Mouse (Mus musculus) liver, embryonic 13.5 days (tissue): ENCODE data around the gene Dnaaf2. TPM values are rescaled to one million over a fixed set of nuclear protein-coding genes. Genes with fewer than 3 reads are reported as not detected.
A peak's percentile ranks its signal among the peaks of the same experiment; 100 is the strongest.

ENCODE experiments used
- ATAC-seq: fragments of 200-750 bp; cut with Nextera tagmentation; 2 replicates; pipeline ENCODE4 v1.8.0; 2017; ENCODE audit warnings: low read depth, mild to moderate bottlenecking, moderate number of reproducible peaks, moderate library complexity
- DNase-seq: peaks from one replicate; pipeline ENCODE4 v3.0.0; 2022
- H3K27ac ChIP-seq: fragments of 300-500 bp; sonication (generic); 2 replicates; pipeline ENCODE4 v1.5.1; 2015; ENCODE audit warnings: moderate library complexity, mild to moderate bottlenecking, inconsistent platforms
- H3K27me3 ChIP-seq: fragments of 300-500 bp; sonication (generic); 2 replicates; pipeline ENCODE4 v1.6.1; 2015; ENCODE audit warnings: mild to moderate bottlenecking, inconsistent platforms
- H3K36me3 ChIP-seq: fragments of 300-500 bp; sonication (generic); 2 replicates; pipeline ENCODE4 v1.6.1; 2015; ENCODE audit warnings: mild to moderate bottlenecking, inconsistent platforms
- H3K4me1 ChIP-seq: fragments of 300-500 bp; sonication (generic); replicated peaks from 2 replicates; pipeline ENCODE4 v1.6.1; 2015; ENCODE audit warnings: inconsistent platforms
- H3K4me2 ChIP-seq: fragments of 300-500 bp; sonication (generic); 2 replicates; pipeline ENCODE4 v1.6.1; 2015; ENCODE audit warnings: inconsistent platforms, mild to moderate bottlenecking, moderate library complexity
- H3K4me3 ChIP-seq: fragments of 300-500 bp; sonication (generic); replicated peaks from 2 replicates; pipeline ENCODE4 v1.5.1; 2015; ENCODE audit warnings: mild to moderate bottlenecking, inconsistent platforms
- H3K9ac ChIP-seq: fragments of 300-500 bp; sonication (generic); 2 replicates; pipeline ENCODE4 v1.6.1; 2015; ENCODE audit warnings: mild to moderate bottlenecking, inconsistent platforms
- H3K9me3 ChIP-seq: fragments of 300-500 bp; sonication (generic); replicated peaks from 2 replicates; pipeline ENCODE4 v1.6.1; 2016; ENCODE audit warnings: inconsistent platforms
- WGBS: fragments of 180-500 bp; shearing (Covaris S2); methylation state at CpG from one replicate; pipeline ENCODE4 v1.1.7; 2015; ENCODE audit not compliant: insufficient replicate concordance; 5-methylcytosine and 5-hydroxymethylcytosine counted together
- polyA plus RNA-seq: library from polyadenylated mRNA; unstranded; fragments of >200 nt; fragmentation: Nextera tagmentation; extraction: Ambion mirVana; gene quantifications from 2 replicates; pipeline ENCODE4 v1.2.1, GENCODE M21; 2015

Dnaaf2 gene
- polyA plus RNA-seq, result 7.1 and 8.8 TPM in 2 replicates

- Histone ChIP-seq H3K27ac (peak within 1 kb of the TSS; percentile 88), H3K4me1 (peaks cover 36% of the 10 kb centered on the region), H3K9me3 (no peaks in the 10 kb centered on the region), H3K36me3 (peaks cover 39% of the 10 kb centered on the region), H3K4me3 (peak within 1 kb of the TSS; percentile 95), H3K4me2 (peak within 1 kb of the TSS; percentile 98), H3K27me3 (no peaks in the 10 kb centered on the region), H3K9ac (peak within 1 kb of the TSS; percentile 92)
- peak; percentile 68 for DNase-seq
- peak; percentile 42 for ATAC-seq
- WGBS, result under 1% methylated on average over 18 of the region's 18 CpGs
Measured at GRCm38 (mm10) chr12:69198164-69198535, at the start of gene Dnaaf2. Dnaaf2 (minus strand) TSS chr12:69198429.

- H3K4me3 ChIP-seq, result peak overlapping the region; percentile 72
- DNase-seq (peak; percentile 43), ATAC-seq (peak; percentile 81)
- H3K9ac ChIP-seq, result peak overlapping the region; percentile 80
- WGBS, result under 1% methylated on average over 64 of the region's 64 CpGs
- H3K9me3 ChIP-seq, result no peaks in the 10 kb centered on the region
- H3K4me2 ChIP-seq, result peak overlapping the region; percentile 94
- peaks cover 22% of the 10 kb centered on the region for H3K4me1 ChIP-seq
- peak overlapping the region; percentile 55 for H3K27ac ChIP-seq
- no peaks in the 10 kb centered on the region for H3K36me3 ChIP-seq
- no peaks in the 10 kb centered on the region for H3K27me3 ChIP-seq
Measured at GRCm38 (mm10) chr12:69241771-69242431, 43.7 kb upstream of the Dnaaf2 start.

GRCm38 (mm10) chr12:69241405-69241770 lies 43.2 kb upstream of the Dnaaf2 start:
- H3K27ac ChIP-seq, result peak overlapping the region; percentile 55
- ATAC-seq (no peak; the same call in 1 of the 2 replicates), DNase-seq (no peak)
- H3K4me1 ChIP-seq, result peaks cover 22% of the 10 kb centered on the region
- peak overlapping the region; percentile 94 for H3K4me2 ChIP-seq
- peak overlapping the region; percentile 72 for H3K4me3 ChIP-seq
- peak overlapping the region; percentile 80 for H3K9ac ChIP-seq
- H3K9me3 ChIP-seq, result no peaks in the 10 kb centered on the region
- no peaks in the 10 kb centered on the region for H3K27me3 ChIP-seq
- H3K36me3 ChIP-seq, result no peaks in the 10 kb centered on the region
- 3% methylated on average over 3 of the region's 3 CpGs for WGBS

- DNase-seq, result no peak
- peak within 1 kb of the TSS; percentile 72 for H3K4me3 ChIP-seq
- H3K4me1 ChIP-seq, result peaks cover 22% of the 10 kb centered on the region
- no peaks in the 10 kb centered on the region for H3K9me3 ChIP-seq
- no peak for ATAC-seq
- 47% methylated on average over 6 of the region's 6 CpGs for WGBS
- H3K9ac ChIP-seq, result peak within 1 kb of the TSS; percentile 80
- peak within 1 kb of the TSS; percentile 94 for H3K4me2 ChIP-seq
- H3K27ac ChIP-seq, result peak within 1 kb of the TSS; percentile 55
- H3K27me3 ChIP-seq, result no peaks in the 10 kb centered on the region
- no peaks in the 10 kb centered on the region for H3K36me3 ChIP-seq
Measured at GRCm38 (mm10) chr12:69240876-69241275, 42.6 kb upstream of the Dnaaf2 start, which contains the start of gene Klhdc1. Klhdc1 (plus strand) TSS chr12:69241176.

GRCm38 (mm10) chr12:69238284-69238683 lies 40.1 kb upstream of the Dnaaf2 start:
- ATAC-seq (no peak), DNase-seq (no peak)
- Histone ChIP-seq H3K4me3 (no peak overlapping the region), H3K27me3 (no peaks in the 10 kb centered on the region), H3K4me1 (peaks cover 22% of the 10 kb centered on the region), H3K27ac (no peak overlapping the region), H3K4me2 (no peak overlapping the region), H3K9ac (no peak overlapping the region), H3K9me3 (no peaks in the 10 kb centered on the region), H3K36me3 (no peaks in the 10 kb centered on the region)
- 25% methylated on average over 3 of the region's 3 CpGs for WGBS

GRCm38 (mm10) chr12:69235782-69236181 lies 37.6 kb upstream of the Dnaaf2 start:
- Histone ChIP-seq H3K27me3 (no peaks in the 10 kb centered on the region), H3K27ac (no peak overlapping the region), H3K4me2 (no peak overlapping the region), H3K9me3 (no peaks in the 10 kb centered on the region), H3K4me1 (peaks cover 3% of the 10 kb centered on the region), H3K9ac (no peak overlapping the region), H3K36me3 (no peaks in the 10 kb centered on the region), H3K4me3 (no peak overlapping the region)
- DNase-seq (no peak), ATAC-seq (no peak)
- 77% methylated on average over 6 of the region's 6 CpGs for WGBS

- Histone ChIP-seq H3K27ac (no peak overlapping the region), H3K36me3 (peaks cover 17% of the 10 kb centered on the region), H3K4me1 (peaks cover 30% of the 10 kb centered on the region), H3K4me3 (no peak overlapping the region), H3K4me2 (no peak overlapping the region), H3K9ac (no peak overlapping the region), H3K27me3 (no peaks in the 10 kb centered on the region), H3K9me3 (no peaks in the 10 kb centered on the region)
- 59% methylated on average over 2 of the region's 2 CpGs for WGBS
- ATAC-seq, result no peak
- peak; percentile 49 for DNase-seq
Measured at GRCm38 (mm10) chr12:69229251-69229650, 31.0 kb upstream of the Dnaaf2 start.

- peak; percentile 82 for DNase-seq
- H3K4me1 ChIP-seq, result peaks cover 30% of the 10 kb centered on the region
Measured at GRCm38 (mm10) chr12:69227776-69228466, 29.7 kb upstream of the Dnaaf2 start, which contains the start of gene Pole2. Pole2 (minus strand) TSS chr12:69228195.

GRCm38 (mm10) chr12:69220613-69221277 lies 22.5 kb upstream of the Dnaaf2 start:
- ATAC-seq, result peak; percentile 54; the same call in 1 of the 2 replicates
- Histone ChIP-seq H3K9ac (no peak overlapping the region), H3K27ac (0 out of 2 replicates have a peak overlapping the region, but pooled peaks have one; percentile 0), H3K4me1 (peaks cover 12% of the 10 kb centered on the region), H3K9me3 (no peaks in the 10 kb centered on the region), H3K4me2 (no peak overlapping the region), H3K36me3 (peaks cover 87% of the 10 kb centered on the region), H3K27me3 (no peaks in the 10 kb centered on the region), H3K4me3 (no peak overlapping the region)
- DNase-seq, result no peak
- WGBS, result 82% methylated on average over 19 of the region's 19 CpGs

More at GRCm38 (mm10) chr12:69227776-69228466, 29.7 kb upstream of the Dnaaf2 start, which contains the start of gene Pole2:
- Histone ChIP-seq H3K4me2 (peak within 1 kb of the TSS; percentile 75), H3K27me3 (no peaks in the 10 kb centered on the region), H3K36me3 (peaks cover 29% of the 10 kb centered on the region), H3K4me3 (peak within 1 kb of the TSS; percentile 63), H3K27ac (peak within 1 kb of the TSS; percentile 50), H3K9me3 (no peaks in the 10 kb centered on the region), H3K9ac (peak within 1 kb of the TSS; percentile 69)
- WGBS, result under 1% methylated on average over 37 of the region's 37 CpGs
- ATAC-seq, result peak; percentile 97

GRCm38 (mm10) chr12:69216587-69216986 lies 18.4 kb upstream of the Dnaaf2 start:
- Histone ChIP-seq H3K9ac (no peak overlapping the region), H3K36me3 (peaks cover 98% of the 10 kb centered on the region), H3K4me3 (no peak overlapping the region), H3K4me1 (peaks cover 8% of the 10 kb centered on the region; the same call in 1 of the 2 replicates), H3K27me3 (no peaks in the 10 kb centered on the region), H3K27ac (no peak overlapping the region), H3K9me3 (no peaks in the 10 kb centered on the region), H3K4me2 (no peak overlapping the region)
- no peak for DNase-seq
- WGBS, result 85% methylated on average over 7 of the region's 7 CpGs
- ATAC-seq, result no peak
